Mouse (Mus musculus): ENCODE measurements around the gene Slc35f2. TPM values are rescaled to one million over a fixed set of nuclear protein-coding genes. Genes with fewer than 3 reads are reported as not detected.

Slc35f2 gene
- total and polyA plus RNA-seq, 2 experiments, result 0.10 to 0.18 TPM

GRCm38 (mm10) chr9:53829866-53830209, 58.5 kb downstream of the Slc35f2 start:
- no peaks in the 10 kb centered on the region for H3K79me2 ChIP-seq (ENCODE audit: control insufficient read depth, insufficient read depth, low read length)
- 21% methylated on average over 2 of the region's 2 CpGs for WGBS
- no peak overlapping the region for H3K9ac ChIP-seq (ENCODE audit: low read depth, low read length)
- H3K27me3 ChIP-seq (ENCODE audit: control insufficient read depth, insufficient read depth, low read length), result no peaks in the 10 kb centered on the region
- H3K4me3 ChIP-seq (ENCODE audit: insufficient read depth, low read depth, low read length), result peak overlapping the region; percentile 22
- TF ChIP-seq POLR2A (IDR thresholded peaks at IDR 0.05; ENCODE audit: extremely low read depth, insufficient read depth, low read length) (no peak), CTCF (IDR thresholded peaks at IDR 0.05; ENCODE audit: low read depth, low read length) (no peak)
- no peak for DNase-seq (ENCODE audit: extremely low read depth, low read depth, low spot score)
- H3K4me1 ChIP-seq (ENCODE audit: control insufficient read depth, insufficient read depth, low read length), result peaks cover 2% of the 10 kb centered on the region
- H3K36me3 ChIP-seq (ENCODE audit: control insufficient read depth, insufficient read depth, low read length), result no peaks in the 10 kb centered on the region
- H3K27ac ChIP-seq (replicated peaks; ENCODE audit: insufficient read depth, low read depth, low read length), result no peak overlapping the region

GRCm38 (mm10) chr9:53835039-53835438, 63.7 kb downstream of the Slc35f2 start:
- no peak for TF ChIP-seq POLR2A (IDR thresholded peaks at IDR 0.05; ENCODE audit: extremely low read depth, insufficient read depth, low read length)
- no peak for TF ChIP-seq CTCF (IDR thresholded peaks at IDR 0.05; ENCODE audit: low read depth, low read length)
- Histone ChIP-seq H3K36me3 (ENCODE audit: control insufficient read depth, insufficient read depth, low read length) (no peaks in the 10 kb centered on the region), H3K9ac (ENCODE audit: low read depth, low read length) (no peak overlapping the region), H3K4me3 (ENCODE audit: insufficient read depth, low read depth, low read length) (no peak overlapping the region), H3K27ac (replicated peaks; ENCODE audit: insufficient read depth, low read depth, low read length) (no peak overlapping the region), H3K27me3 (ENCODE audit: control insufficient read depth, insufficient read depth, low read length) (no peaks in the 10 kb centered on the region), H3K4me1 (ENCODE audit: control insufficient read depth, insufficient read depth, low read length) (no peaks in the 10 kb centered on the region), H3K79me2 (ENCODE audit: control insufficient read depth, insufficient read depth, low read length) (no peaks in the 10 kb centered on the region)
- no peak for DNase-seq (ENCODE audit: extremely low read depth, low read depth, low spot score)
- WGBS, result 41% methylated on average over 3 of the region's 3 CpGs

DNA sequence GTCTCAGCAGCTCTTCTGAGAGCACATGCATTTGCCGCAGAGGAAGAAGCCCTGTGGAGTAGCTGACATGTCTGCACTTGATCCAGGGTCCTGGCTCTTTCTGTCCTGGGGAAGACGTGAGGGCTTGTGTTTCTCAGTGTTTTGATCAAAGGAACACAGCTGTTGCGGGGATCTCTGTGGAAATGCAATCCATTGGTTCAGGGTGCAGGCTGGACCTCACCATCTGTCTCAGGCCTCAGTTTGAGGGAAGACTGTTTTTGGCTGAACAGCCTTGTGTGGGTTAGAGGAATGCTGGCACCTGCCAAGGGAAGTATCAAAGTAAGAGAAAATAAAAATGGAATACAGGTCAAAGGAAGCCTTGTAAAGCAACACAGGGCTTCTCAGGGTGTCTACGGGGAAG, 64.6 kb downstream of the Slc35f2 start:
- Histone ChIP-seq H3K4me3 (ENCODE audit: insufficient read depth, low read depth, low read length) (no peak overlapping the region), H3K79me2 (ENCODE audit: control insufficient read depth, insufficient read depth, low read length) (no peaks in the 10 kb centered on the region), H3K9ac (ENCODE audit: low read depth, low read length) (no peak overlapping the region), H3K36me3 (ENCODE audit: control insufficient read depth, insufficient read depth, low read length) (no peaks in the 10 kb centered on the region), H3K27me3 (ENCODE audit: control insufficient read depth, insufficient read depth, low read length) (no peaks in the 10 kb centered on the region), H3K27ac (replicated peaks; ENCODE audit: insufficient read depth, low read depth, low read length) (no peak overlapping the region), H3K4me1 (ENCODE audit: control insufficient read depth, insufficient read depth, low read length) (no peaks in the 10 kb centered on the region)
- WGBS, result 70% methylated on average over 4 of the region's 4 CpGs
- TF ChIP-seq POLR2A (IDR thresholded peaks at IDR 0.05; ENCODE audit: extremely low read depth, insufficient read depth, low read length) (no peak), CTCF (IDR thresholded peaks at IDR 0.05; ENCODE audit: low read depth, low read length) (no peak)
- DNase-seq (ENCODE audit: extremely low read depth, low read depth, low spot score), result no peak

- no peak overlapping the region for H3K27ac ChIP-seq (replicated peaks; ENCODE audit: insufficient read depth, low read depth, low read length)
- WGBS, result 75% methylated on average over 8 of the region's 8 CpGs
- no peak overlapping the region for H3K4me3 ChIP-seq (ENCODE audit: insufficient read depth, low read depth, low read length)
- no peaks in the 10 kb centered on the region for H3K27me3 ChIP-seq (ENCODE audit: control insufficient read depth, insufficient read depth, low read length)
- TF ChIP-seq POLR2A (IDR thresholded peaks at IDR 0.05; ENCODE audit: extremely low read depth, insufficient read depth, low read length) (no peak), CTCF (IDR thresholded peaks at IDR 0.05; ENCODE audit: low read depth, low read length) (no peak)
- H3K36me3 ChIP-seq (ENCODE audit: control insufficient read depth, insufficient read depth, low read length), result no peaks in the 10 kb centered on the region
- DNase-seq (ENCODE audit: extremely low read depth, low read depth, low spot score), result no peak
- no peak overlapping the region for H3K9ac ChIP-seq (ENCODE audit: low read depth, low read length)
- H3K79me2 ChIP-seq (ENCODE audit: control insufficient read depth, insufficient read depth, low read length), result no peaks in the 10 kb centered on the region
- no peaks in the 10 kb centered on the region for H3K4me1 ChIP-seq (ENCODE audit: control insufficient read depth, insufficient read depth, low read length)
Observed at GRCm38 (mm10) chr9:53838816-53839215, 67.5 kb downstream of the Slc35f2 start.

- no peak for DNase-seq (ENCODE audit: extremely low read depth, low read depth, low spot score)
- Histone ChIP-seq H3K9ac (ENCODE audit: low read depth, low read length) (no peak overlapping the region), H3K4me3 (ENCODE audit: insufficient read depth, low read depth, low read length) (no peak overlapping the region), H3K36me3 (ENCODE audit: control insufficient read depth, insufficient read depth, low read length) (no peaks in the 10 kb centered on the region), H3K79me2 (ENCODE audit: control insufficient read depth, insufficient read depth, low read length) (no peaks in the 10 kb centered on the region), H3K4me1 (ENCODE audit: control insufficient read depth, insufficient read depth, low read length) (no peaks in the 10 kb centered on the region), H3K27ac (replicated peaks; ENCODE audit: insufficient read depth, low read depth, low read length) (no peak overlapping the region), H3K27me3 (ENCODE audit: control insufficient read depth, insufficient read depth, low read length) (no peaks in the 10 kb centered on the region)
- 86% methylated on average over 8 of the region's 8 CpGs for WGBS
- no peak for TF ChIP-seq CTCF (IDR thresholded peaks at IDR 0.05; ENCODE audit: low read depth, low read length)
- no peak for TF ChIP-seq POLR2A (IDR thresholded peaks at IDR 0.05; ENCODE audit: extremely low read depth, insufficient read depth, low read length)
Observed at GRCm38 (mm10) chr9:53848548-53848947, 77.2 kb downstream of the Slc35f2 start.

DNA sequence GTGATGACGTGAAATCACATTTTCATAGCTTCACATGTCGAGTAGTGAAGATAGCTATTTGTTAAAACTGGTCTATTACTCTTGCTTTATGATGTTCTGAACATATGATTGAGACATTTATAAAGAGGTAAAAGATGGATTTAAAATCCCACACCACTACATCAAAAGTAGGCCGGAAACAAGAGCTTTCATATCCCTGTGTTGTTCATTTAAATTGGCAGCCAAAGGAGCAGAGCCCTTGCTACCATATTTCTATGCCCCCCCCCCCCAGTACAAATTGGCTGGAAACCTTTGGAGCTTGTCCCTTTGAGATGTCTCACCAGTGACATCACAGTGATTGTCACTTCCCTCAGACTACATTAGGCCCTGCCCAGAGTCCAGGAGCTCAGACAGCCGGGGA, 78.5 kb downstream of the Slc35f2 start, which contains the start of gene Sln:
TSS of gene Sln (plus strand) at position 301 of the 400 bp plus-strand sequence.
- TF ChIP-seq CTCF (IDR thresholded peaks at IDR 0.05; ENCODE audit: low read depth, low read length) (no peak), POLR2A (IDR thresholded peaks at IDR 0.05; ENCODE audit: extremely low read depth, insufficient read depth, low read length) (no peak)
- Histone ChIP-seq H3K4me3 (ENCODE audit: insufficient read depth, low read depth, low read length) (no peak within 1 kb of the TSS), H3K79me2 (ENCODE audit: control insufficient read depth, insufficient read depth, low read length) (no peaks in the 10 kb centered on the region), H3K9ac (ENCODE audit: low read depth, low read length) (no peak within 1 kb of the TSS), H3K27ac (replicated peaks; ENCODE audit: insufficient read depth, low read depth, low read length) (no peak within 1 kb of the TSS), H3K36me3 (ENCODE audit: control insufficient read depth, insufficient read depth, low read length) (no peaks in the 10 kb centered on the region), H3K27me3 (ENCODE audit: control insufficient read depth, insufficient read depth, low read length) (no peaks in the 10 kb centered on the region), H3K4me1 (ENCODE audit: control insufficient read depth, insufficient read depth, low read length) (no peaks in the 10 kb centered on the region)
- 87% methylated on average over 4 of the region's 4 CpGs for WGBS
- DNase-seq (ENCODE audit: extremely low read depth, low read depth, low spot score), result no peak

Data from liver, adult 2 months (tissue).